Mouse (Mus musculus) spleen, adult 2 months (tissue): ENCODE data around the gene Gm20721.

Source experiments
- CTCF ChIP-seq: fragments of 200-500 bp; IDR thresholded peaks from 2 replicates; pipeline ENCODE4 v1.5.1; 2011; ENCODE audit warnings: mild to moderate bottlenecking, inconsistent platforms; ENCODE audit not compliant: insufficient read depth, insufficient read length, insufficient replicate concordance; ENCODE audit errors: extremely low read depth
- POLR2A ChIP-seq: fragments of 200-500 bp; IDR thresholded peaks from 2 replicates; pipeline ENCODE4 v1.6.1; 2011; ENCODE audit warnings: low read depth, low read length, inconsistent platforms

DNA sequence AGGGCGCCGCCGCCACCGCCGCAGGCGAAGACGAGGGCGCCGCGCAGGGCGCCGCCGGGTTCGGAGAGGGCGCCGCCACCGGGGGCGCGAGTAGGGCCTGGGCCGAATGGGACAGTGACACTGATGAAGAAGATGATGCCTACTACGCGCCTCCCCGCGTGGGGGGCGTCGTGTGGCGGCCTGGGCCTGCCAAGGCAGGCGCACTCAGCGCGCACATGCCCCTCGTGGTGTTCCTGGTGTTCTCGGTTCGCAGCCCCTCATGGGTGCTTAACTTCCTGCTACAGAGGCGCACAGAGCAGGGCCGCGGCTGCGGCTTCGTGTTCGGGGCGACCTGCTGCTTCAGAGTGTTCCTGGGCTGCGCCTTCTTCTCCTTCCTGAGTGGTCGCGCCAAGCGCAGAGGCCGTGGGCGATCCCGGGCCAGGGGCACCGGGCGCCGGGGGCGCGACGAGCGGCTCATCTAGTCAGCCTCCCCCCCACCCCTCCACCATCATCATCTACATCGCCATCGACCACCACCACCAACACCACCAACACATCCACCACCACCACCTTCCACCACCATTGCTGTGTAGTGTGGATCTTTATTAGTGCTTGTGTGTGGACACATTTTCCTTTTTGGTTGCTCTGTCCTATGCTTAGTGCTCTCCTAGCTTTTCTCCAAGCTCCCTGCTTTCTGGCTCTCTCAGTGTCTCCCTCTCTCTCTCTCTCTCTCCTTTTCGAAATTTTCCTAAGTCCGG is 17.4 kb downstream of the Gm20721 start:
- TF ChIP-seq POLR2A: no peak
- TF ChIP-seq CTCF: no peak
